Mouse (Mus musculus) midbrain, embryonic 11.5 days (tissue): ENCODE results near the gene Rbpms2. TPM values are rescaled to one million over a fixed set of nuclear protein-coding genes. Genes with fewer than 3 reads are reported as not detected.

Experiments used
- ATAC-seq: fragments of 200-750 bp; cut with Nextera tagmentation; 2 replicates; pipeline ENCODE4 v1.8.0; 2017; ENCODE audit warnings: moderate TSS enrichment, moderate library complexity; ENCODE audit not compliant: low FRiP score
- DNase-seq: peaks from one replicate; pipeline ENCODE4 v3.0.0; 2015; ENCODE audit warnings: low spot score; ENCODE audit errors: missing footprints
- H3K27ac ChIP-seq: fragments of 300-500 bp; sonication (generic); 2 replicates; pipeline ENCODE4 v1.5.1; 2014; ENCODE audit warnings: low read depth, low read length
- H3K27me3 ChIP-seq: fragments of 300-500 bp; sonication (generic); 2 replicates; pipeline ENCODE4 v1.6.1; 2014; ENCODE audit warnings: mild to moderate bottlenecking, low read length, moderate library complexity, mixed read lengths; ENCODE audit not compliant: control insufficient read depth, insufficient read depth
- H3K36me3 ChIP-seq: fragments of 300-500 bp; sonication (generic); 2 replicates; pipeline ENCODE4 v1.6.1; 2014; ENCODE audit warnings: mild to moderate bottlenecking, low read length, moderate library complexity, mixed read lengths; ENCODE audit not compliant: control insufficient read depth, insufficient read depth
- H3K4me1 ChIP-seq: fragments of 300-500 bp; sonication (generic); 2 replicates; pipeline ENCODE4 v1.6.1; 2014; ENCODE audit warnings: low read length; ENCODE audit not compliant: control insufficient read depth, insufficient read depth
- H3K4me2 ChIP-seq: fragments of 300-500 bp; sonication (generic); 2 replicates; pipeline ENCODE4 v1.6.1; 2014; ENCODE audit warnings: mild to moderate bottlenecking, moderate library complexity
- H3K4me3 ChIP-seq: fragments of 300-500 bp; sonication (generic); 2 replicates; pipeline ENCODE4 v1.5.1; 2014; ENCODE audit warnings: low read depth, low read length
- H3K9ac ChIP-seq: fragments of 300-500 bp; sonication (generic); 2 replicates; pipeline ENCODE4 v1.6.1; 2014; ENCODE audit warnings: low read length
- H3K9me3 ChIP-seq: fragments of 300-500 bp; sonication (generic); 2 replicates; pipeline ENCODE4 v1.6.1; 2016; ENCODE audit warnings: low read length; ENCODE audit not compliant: control insufficient read depth
- WGBS: fragments of 180-500 bp; shearing (Covaris S2); extraction: QIAGEN DNeasy Blood & Tissue Kit; methylation state at CpG from one replicate; pipeline ENCODE4 v1.1.7; 2014; 5-methylcytosine and 5-hydroxymethylcytosine counted together
- polyA plus RNA-seq: library from polyadenylated mRNA; unstranded; fragments of >200 nt; fragmentation: Nextera tagmentation; extraction: Ambion mirVana; gene quantifications from 2 replicates; pipeline ENCODE4 v1.2.1, GENCODE M21; 2014

The Rbpms2 gene
- polyA plus RNA-seq, 1 experiment from 2014 or later = 24.0 TPM

DNA sequence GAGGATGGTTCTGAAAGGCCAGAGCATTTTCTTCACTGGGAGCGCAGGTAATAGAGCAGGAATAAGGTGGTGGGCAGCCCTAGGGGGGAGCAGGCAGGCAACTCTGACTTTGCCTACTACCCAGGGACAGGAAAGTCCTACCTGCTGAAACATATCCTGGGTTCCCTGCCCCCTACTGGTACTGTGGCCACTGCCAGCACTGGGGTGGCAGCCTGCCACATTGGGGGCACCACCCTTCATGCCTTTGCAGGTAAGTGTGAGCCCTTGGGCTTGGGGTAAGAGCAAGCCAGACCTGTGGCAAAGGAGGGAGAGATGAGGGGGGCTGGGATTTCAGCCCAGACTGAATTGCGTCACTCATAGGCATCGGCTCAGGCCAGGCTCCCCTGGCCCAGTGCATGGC is 40.4 kb upstream of the Rbpms2 start:
- no peak for ATAC-seq
- H3K27ac ChIP-seq = no peak overlapping the region
- peaks cover 10% of the 10 kb centered on the region for H3K36me3 ChIP-seq
- DNase-seq = no peak
- H3K4me1 ChIP-seq = peaks cover 16% of the 10 kb centered on the region
- peak overlapping the region; percentile 69 for H3K4me3 ChIP-seq
- H3K9me3 ChIP-seq = no peaks in the 10 kb centered on the region
- WGBS = 90% methylated on average over 3 of the region's 3 CpGs
- no peaks in the 10 kb centered on the region for H3K27me3 ChIP-seq
- peak overlapping the region; percentile 95 for H3K4me2 ChIP-seq
- no peak overlapping the region; the same call in 1 of the 2 replicates for H3K9ac ChIP-seq

DNA sequence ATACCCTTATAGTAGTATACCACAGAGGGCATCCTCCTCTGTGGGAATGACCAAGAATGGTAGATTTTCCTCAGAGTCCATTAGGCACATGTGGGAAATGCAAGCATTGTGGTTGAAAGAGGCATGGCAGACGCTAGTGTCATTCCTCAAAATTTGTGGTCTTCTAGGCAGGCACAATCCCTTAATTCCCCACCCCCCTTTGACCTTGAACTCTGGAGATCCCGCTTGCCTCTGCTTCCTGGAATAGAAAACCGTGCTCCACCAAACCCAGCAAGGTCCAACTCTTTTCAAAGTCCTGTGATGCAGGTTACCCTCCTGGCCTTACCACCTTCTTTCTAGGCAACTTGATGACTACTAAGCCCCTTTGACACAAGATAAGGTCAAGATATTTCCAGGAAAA is 36.7 kb upstream of the Rbpms2 start:
- peaks cover 14% of the 10 kb centered on the region for H3K4me1 ChIP-seq
- 99% methylated on average over 3 of the region's 3 CpGs for WGBS
- no peaks in the 10 kb centered on the region for H3K27me3 ChIP-seq
- no peak for ATAC-seq
- H3K9me3 ChIP-seq = no peaks in the 10 kb centered on the region
- H3K9ac ChIP-seq = no peak overlapping the region
- peaks cover 12% of the 10 kb centered on the region for H3K36me3 ChIP-seq
- H3K4me3 ChIP-seq = no peak overlapping the region
- H3K4me2 ChIP-seq = no peak overlapping the region
- no peak overlapping the region for H3K27ac ChIP-seq
- DNase-seq = no peak

DNA sequence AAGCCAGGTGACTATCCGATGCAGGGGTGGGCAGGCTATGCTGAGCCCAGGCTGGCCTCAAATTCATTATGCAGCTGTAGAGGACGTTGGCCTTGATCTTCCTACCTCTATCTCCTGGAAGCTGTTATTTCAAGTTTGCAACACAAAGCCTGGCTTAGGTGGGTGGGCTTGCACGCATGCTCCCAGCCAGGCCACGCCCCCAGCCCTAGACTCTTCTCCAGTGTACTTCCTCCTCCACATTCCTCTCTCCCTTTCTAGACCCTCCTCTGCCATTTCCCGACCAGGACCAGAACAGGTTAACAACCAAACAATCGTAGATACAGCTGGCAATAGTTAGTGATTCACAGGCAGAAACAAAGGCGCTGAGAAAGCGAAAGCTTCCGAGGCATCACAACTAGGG is 35.9 kb upstream of the Rbpms2 start:
- DNase-seq = no peak
- 86% methylated on average over 9 of the region's 9 CpGs for WGBS
- H3K4me3 ChIP-seq = no peak overlapping the region
- no peak overlapping the region for H3K4me2 ChIP-seq
- H3K27me3 ChIP-seq = no peaks in the 10 kb centered on the region
- H3K9me3 ChIP-seq = no peaks in the 10 kb centered on the region
- H3K4me1 ChIP-seq = peaks cover 13% of the 10 kb centered on the region
- no peak for ATAC-seq
- peaks cover 12% of the 10 kb centered on the region for H3K36me3 ChIP-seq
- H3K27ac ChIP-seq = no peak overlapping the region
- no peak overlapping the region for H3K9ac ChIP-seq

DNA sequence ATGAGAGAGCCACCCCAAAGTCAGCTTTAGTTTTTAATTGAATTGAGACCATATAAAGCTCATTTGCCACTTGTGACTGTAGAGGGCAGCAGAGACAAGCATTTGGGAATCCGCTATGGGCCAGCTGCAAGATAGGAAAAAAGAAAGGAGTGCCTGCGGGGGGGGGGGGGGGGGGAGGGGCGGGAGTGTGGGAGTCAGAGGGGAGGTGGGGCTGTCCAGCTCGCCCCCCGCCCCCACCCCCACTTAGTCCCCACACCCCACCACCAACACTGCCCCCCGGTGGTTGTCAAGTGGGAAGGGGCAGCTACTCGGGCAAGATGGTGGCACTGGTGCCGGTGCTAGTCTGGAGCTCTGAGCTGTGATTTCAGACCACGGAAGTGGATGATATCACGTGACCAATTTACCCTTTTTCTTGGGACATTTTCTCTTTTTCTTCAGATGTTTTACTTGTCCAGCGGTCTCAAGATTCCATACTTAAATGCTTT is 30.6 kb upstream of the Rbpms2 start:
- no peaks in the 10 kb centered on the region for H3K4me1 ChIP-seq
- H3K27me3 ChIP-seq = no peaks in the 10 kb centered on the region
- WGBS = 57% methylated on average over 7 of the region's 11 CpGs
- H3K9me3 ChIP-seq = no peaks in the 10 kb centered on the region
- ATAC-seq (no peak), DNase-seq (no peak)
- no peak overlapping the region for H3K9ac ChIP-seq
- no peak overlapping the region for H3K27ac ChIP-seq
- H3K36me3 ChIP-seq = peaks cover 2% of the 10 kb centered on the region
- no peak overlapping the region for H3K4me2 ChIP-seq
- H3K4me3 ChIP-seq = no peak overlapping the region

DNA sequence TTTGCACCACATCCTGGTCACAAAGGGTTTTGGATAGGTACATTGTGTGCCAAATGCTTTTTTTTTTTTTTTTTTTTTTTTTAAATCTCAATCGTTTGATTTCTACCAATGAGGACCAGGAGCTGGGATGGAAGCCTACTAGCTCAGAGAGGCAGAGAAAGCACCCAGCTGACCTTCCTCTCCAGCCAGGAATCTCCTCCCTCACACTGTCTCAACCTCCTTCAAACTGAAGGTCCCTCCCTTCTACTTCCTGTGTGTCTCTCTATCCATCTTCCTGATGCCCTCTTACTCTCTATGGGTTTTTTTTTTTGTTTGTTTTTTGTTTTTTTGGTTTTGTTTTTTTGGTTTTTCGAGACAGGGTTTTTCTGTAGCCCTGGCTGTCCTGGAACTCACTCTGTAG is 28.5 kb upstream of the Rbpms2 start:
- Histone ChIP-seq H3K4me1 (no peaks in the 10 kb centered on the region), H3K27me3 (no peaks in the 10 kb centered on the region), H3K27ac (no peak overlapping the region), H3K36me3 (no peaks in the 10 kb centered on the region), H3K4me2 (no peak overlapping the region), H3K9ac (no peak overlapping the region), H3K4me3 (no peak overlapping the region), H3K9me3 (no peaks in the 10 kb centered on the region)
- no peak for ATAC-seq
- 90% methylated on average over 2 of the region's 2 CpGs for WGBS
- no peak for DNase-seq

DNA sequence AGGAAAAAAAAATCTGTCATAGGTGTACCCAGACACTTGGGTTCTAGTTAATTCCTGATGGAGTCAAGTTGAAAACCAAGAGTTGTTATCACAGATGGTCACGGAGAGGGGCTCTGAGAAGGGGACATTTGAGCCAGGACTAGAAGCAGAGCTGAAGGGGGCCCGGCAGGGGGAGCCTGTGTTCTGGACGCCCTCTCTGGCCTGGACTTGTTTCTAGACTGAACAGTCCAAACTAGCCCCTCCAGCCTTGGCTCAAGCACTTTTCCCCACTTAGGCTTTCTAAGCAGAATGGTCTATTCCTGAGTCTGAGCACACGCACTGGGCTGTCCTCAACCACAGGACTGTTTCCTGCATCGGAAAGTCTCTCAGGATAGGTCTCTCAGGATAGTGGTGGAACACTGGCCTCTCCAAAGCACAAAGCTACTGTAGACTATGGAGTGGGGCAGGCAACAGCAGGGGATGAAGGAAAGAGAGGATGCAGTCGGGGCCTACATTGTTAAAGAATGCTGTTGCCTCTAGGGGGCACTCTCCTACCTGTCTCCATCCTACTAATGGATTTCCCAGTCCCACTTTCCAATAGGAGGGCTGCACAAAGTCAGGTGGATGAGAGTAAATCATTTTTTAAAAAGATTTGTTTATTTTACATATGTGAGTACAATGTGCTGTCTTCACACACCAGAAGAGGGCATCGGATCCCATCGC is 25.9 kb upstream of the Rbpms2 start:
- H3K4me2 ChIP-seq = no peak overlapping the region
- no peaks in the 10 kb centered on the region for H3K36me3 ChIP-seq
- WGBS = 47% methylated on average over 8 of the region's 8 CpGs
- H3K9me3 ChIP-seq = no peaks in the 10 kb centered on the region
- no peak overlapping the region for H3K9ac ChIP-seq
- no peak for DNase-seq
- H3K4me1 ChIP-seq = 0 out of 2 replicates have a peak, but pooled peaks cover 2% of the 10 kb centered on the region
- H3K27me3 ChIP-seq = no peaks in the 10 kb centered on the region; the same call in 1 of the 2 replicates
- H3K4me3 ChIP-seq = no peak overlapping the region
- no peak overlapping the region for H3K27ac ChIP-seq
- no peak for ATAC-seq

DNA sequence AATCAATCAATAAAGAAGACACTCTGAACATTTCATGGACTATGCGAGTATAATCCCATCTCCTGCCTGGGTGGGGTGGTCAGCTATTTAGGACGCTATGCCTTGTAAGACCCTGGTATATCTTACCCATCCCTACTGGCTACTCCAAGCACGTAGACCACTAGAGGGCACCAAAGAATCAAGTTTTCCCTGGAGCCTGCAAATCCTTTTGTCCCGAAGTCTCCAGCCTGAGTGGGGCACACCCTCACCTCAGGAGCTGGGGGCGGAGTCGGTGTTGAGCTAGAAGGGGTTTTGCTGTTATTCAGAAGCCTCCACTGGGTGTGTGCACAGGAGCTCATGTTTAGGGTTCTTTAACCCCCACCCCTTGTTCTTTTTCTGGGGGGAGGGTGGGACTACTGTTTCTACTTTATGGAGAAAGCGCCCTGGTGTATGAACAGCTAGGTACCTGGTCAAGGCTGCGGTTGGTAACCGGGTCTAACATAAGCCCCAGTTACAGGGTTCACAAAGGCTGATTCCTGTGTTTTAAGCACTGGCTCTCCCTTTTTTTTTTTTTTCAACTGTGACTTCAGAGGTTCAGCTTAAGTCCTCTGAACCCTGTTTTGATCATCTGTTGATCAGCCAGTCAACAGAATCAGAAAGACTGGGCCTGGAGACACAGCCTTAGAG is 23.8 kb upstream of the Rbpms2 start:
- ATAC-seq (peak; percentile 82), DNase-seq (peak; percentile 98)
- Histone ChIP-seq H3K4me3 (no peak overlapping the region), H3K36me3 (no peaks in the 10 kb centered on the region), H3K9ac (0 out of 2 replicates have a peak overlapping the region, but pooled peaks have one; percentile 48), H3K4me1 (0 out of 2 replicates have a peak, but pooled peaks cover 2% of the 10 kb centered on the region), H3K27ac (no peak overlapping the region), H3K9me3 (no peaks in the 10 kb centered on the region), H3K27me3 (no peaks in the 10 kb centered on the region; the same call in 1 of the 2 replicates), H3K4me2 (peak overlapping the region; percentile 16)
- 8% methylated on average over 9 of the region's 9 CpGs for WGBS

DNA sequence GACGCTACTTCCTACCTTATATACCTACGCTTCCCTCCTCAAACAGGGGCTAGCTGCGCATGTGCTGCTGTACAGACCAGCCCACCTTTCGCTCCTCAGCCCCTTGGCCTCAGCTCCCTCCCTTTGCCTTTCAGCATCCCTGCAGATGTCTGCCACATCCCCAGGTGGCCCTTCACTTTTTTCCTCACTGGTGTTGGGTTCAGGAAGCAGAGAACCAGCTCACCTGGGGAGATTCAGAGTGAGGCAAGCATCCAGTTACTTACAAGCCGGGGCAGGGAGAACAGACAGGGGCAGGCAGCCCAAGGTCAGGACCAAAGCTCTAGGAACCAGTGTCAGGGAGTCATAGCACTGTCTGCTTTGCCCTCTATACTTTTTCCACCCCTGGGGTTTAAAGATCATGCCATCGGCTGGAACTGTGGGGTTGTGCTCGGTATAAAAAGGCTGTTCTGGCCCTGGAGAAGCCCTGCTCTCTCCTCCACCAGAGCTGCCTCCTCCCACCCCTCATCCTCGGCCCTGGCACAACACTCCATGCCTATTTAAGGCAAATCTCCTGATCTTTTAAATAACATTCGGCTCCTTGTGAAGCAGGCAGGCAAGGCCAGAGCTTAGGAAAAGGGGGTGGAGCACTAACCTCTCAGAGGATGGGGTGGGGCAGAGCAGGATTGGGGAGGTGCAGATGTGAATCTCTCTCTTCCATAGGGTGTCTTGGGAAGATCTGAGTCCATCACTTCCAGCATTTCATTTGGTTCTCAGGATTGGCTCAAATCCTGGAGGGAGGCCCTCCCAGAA is 22.9 kb upstream of the Rbpms2 start:
- 25% methylated on average over 9 of the region's 9 CpGs for WGBS
- Histone ChIP-seq H3K4me1 (0 out of 2 replicates have a peak, but pooled peaks cover 2% of the 10 kb centered on the region), H3K9ac (peak overlapping the region; percentile 3; the same call in 1 of the 2 replicates)

More for the DNA sequence above, 22.9 kb upstream of the Rbpms2 start:
- DNase-seq (no peak), ATAC-seq (no peak)
- Histone ChIP-seq H3K27ac (no peak overlapping the region), H3K27me3 (no peaks in the 10 kb centered on the region; the same call in 1 of the 2 replicates), H3K9me3 (no peaks in the 10 kb centered on the region), H3K4me3 (no peak overlapping the region), H3K36me3 (no peaks in the 10 kb centered on the region), H3K4me2 (no peak overlapping the region)
